Mouse (Mus musculus) kidney, adult 2 months (tissue): ENCODE data around the gene Zg16.

ENCODE experiments used
- CTCF ChIP-seq: fragments of 200-500 bp; conservative IDR thresholded peaks from 2 replicates; pipeline ENCODE4 v1.5.1; 2011; ENCODE audit warnings: low read depth, mild to moderate bottlenecking, control low read depth, low read length, moderate library complexity, mixed read lengths; ENCODE audit not compliant: insufficient read depth, insufficient read length
- POLR2A ChIP-seq: fragments of 200-500 bp; IDR thresholded peaks from one replicate; pipeline ENCODE4 v1.6.1; 2011; ENCODE audit warnings: low read depth, low read length, control low read depth

- no peak for TF ChIP-seq POLR2A
- TF ChIP-seq CTCF = no peak
These were observed 66.1 kb downstream of the Zg16 start, which contains the start of the genes Gm42742 and Prrt2 for GRCm38 (mm10) chr7:127020901-127021562.
